Mouse (Mus musculus): Measurements from ENCODE around the gene Usp7.

DNA sequence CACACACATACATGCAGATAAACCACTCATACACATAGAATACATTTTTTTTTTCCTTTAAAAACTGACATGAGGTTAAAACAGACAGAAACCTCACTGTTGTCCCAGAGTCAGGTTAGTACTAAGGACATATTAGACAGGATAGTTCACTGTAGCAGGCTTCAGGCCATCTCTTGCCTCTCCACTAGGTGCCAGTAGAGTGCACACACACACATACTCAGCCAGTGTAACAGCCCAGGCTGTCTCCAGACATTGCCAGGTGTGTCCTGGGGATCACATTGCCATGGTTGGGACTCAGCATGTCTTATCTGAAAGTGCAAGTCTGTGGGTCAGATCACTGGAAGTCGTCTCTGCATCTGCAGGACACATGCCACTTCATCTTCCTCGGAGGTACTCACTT lies 148.3 kb downstream of the Usp7 start:
- TF ChIP-seq CTCF (IDR thresholded peaks at IDR 0.05; ENCODE audit: insufficient read depth, low read length) (peak; percentile 89), POLR2A (IDR thresholded peaks at IDR 0.05; ENCODE audit: borderline replicate concordance, extremely low read depth, low read depth, low read length) (no peak)

All from lung, adult 2 months (tissue).